Mouse (Mus musculus) adrenal gland, postnatal 36 days (tissue): ENCODE results near the gene Brs3. TPM values are rescaled to one million over a fixed set of nuclear protein-coding genes. Genes with fewer than 3 reads are reported as not detected.

Experiments used
- DNase-seq, 2 experiments: peaks; one replicate each; pipeline ENCODE4 v3.0.0; 2021; ENCODE audit warnings: mixed read lengths in 1 of 2
- long read RNA-seq, 2 experiments: library from polyadenylated mRNA; stranded (forward); transcript quantifications; one replicate each; pipeline ENCODE4 v2.0.0; 2021; ENCODE audit warnings: borderline sequencing depth in 2 of 2
- total RNA-seq, 2 experiments: library from RNA; stranded (reverse); gene quantifications; 2 replicates each; pipeline ENCODE4 v1.2.3; 2021

The Brs3 gene
- total RNA-seq, result not detected
- long read RNA-seq, experiment 1, result 0 reads
- long read RNA-seq, experiment 2, result 0 reads

GRCm38 (mm10) chrX:57042774-57043173 lies at the start of gene Brs3:
TSS of gene Brs3 (plus strand) at chrX:57043074.
- no peak for DNase-seq

- no peak for DNase-seq
Measured at GRCm38 (mm10) chrX:57012891-57013290, 30.0 kb upstream of the Brs3 start.

DNA sequence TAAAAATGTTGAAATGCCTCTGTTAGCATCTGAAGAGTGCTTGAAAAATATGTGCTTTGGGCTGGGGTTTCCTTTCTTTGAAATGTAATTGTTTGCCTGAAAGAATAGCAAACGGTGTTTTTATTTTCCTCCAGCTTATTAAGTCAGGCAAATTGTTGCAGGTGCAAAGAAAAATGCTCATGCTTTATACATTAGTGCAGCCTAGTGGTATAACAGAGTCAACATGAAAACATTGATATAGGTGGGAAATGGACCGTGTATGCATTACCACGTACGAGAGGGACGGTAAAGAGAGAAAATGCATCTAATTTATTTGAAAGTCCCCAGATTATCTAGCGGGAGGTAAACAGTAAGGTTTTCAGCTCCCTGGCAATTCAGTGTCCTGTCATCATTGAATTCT lies 995 bp downstream of the Brs3 start:
- DNase-seq, result no peak

DNA sequence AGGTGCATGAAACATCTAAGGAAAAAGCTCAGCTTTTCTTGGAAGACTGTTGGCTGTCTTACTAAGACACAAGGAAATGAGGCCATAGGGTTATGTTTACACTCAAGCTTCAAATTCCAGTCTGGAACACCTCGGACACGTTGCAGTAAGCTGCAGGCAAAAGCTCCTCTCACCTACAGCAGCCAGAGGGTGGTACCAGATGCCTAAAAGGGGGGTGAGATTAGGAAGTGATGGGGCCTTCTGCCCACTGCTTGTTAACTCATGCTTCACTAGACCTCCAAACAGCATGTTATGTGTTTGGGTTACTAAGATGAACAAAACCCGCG lies 9.9 kb downstream of the Brs3 start:
- no peak for DNase-seq

GRCm38 (mm10) chrX:57053174-57053992 lies 10.5 kb downstream of the Brs3 start, which contains the start of gene Htatsf1:
TSS of gene Htatsf1 (plus strand) at chrX:57053583.
- DNase-seq, result peak; percentile 80 to 84

GRCm38 (mm10) chrX:57053993-57054385 lies 11.1 kb downstream of the Brs3 start:
- peak in 1 of 2 experiments; percentile 1 for DNase-seq

GRCm38 (mm10) chrX:57081496-57081895 lies 38.6 kb downstream of the Brs3 start:
- DNase-seq, result peak; percentile 34 to 36

GRCm38 (mm10) chrX:57087806-57088205 lies 44.9 kb downstream of the Brs3 start, which contains the start of gene Vgll1:
TSS of gene Vgll1 (plus strand) at chrX:57088106.
- DNase-seq, result no peak

Other genes starting within 250 kb of the Brs3 start
- 1 to 10 TPM; 1.4 to 2.6 TPM for gene Map7d3, start 220.7 kb upstream of the Brs3 start, total RNA-seq
- gene Adgrg4, start 172.9 kb upstream of the Brs3 start, total RNA-seq, result not detected
- 10 to 100 TPM; 43.2 to 48.8 TPM for gene Htatsf1, start 10.5 kb downstream of the Brs3 start, total RNA-seq
- not detected for gene Vgll1, start 45.0 kb downstream of the Brs3 start, total RNA-seq
- not detected for gene Cd40lg, start 169.1 kb downstream of the Brs3 start, total RNA-seq